8 mouse cellular contexts compared by ENCODE assay signal in the genomic region with DNA sequence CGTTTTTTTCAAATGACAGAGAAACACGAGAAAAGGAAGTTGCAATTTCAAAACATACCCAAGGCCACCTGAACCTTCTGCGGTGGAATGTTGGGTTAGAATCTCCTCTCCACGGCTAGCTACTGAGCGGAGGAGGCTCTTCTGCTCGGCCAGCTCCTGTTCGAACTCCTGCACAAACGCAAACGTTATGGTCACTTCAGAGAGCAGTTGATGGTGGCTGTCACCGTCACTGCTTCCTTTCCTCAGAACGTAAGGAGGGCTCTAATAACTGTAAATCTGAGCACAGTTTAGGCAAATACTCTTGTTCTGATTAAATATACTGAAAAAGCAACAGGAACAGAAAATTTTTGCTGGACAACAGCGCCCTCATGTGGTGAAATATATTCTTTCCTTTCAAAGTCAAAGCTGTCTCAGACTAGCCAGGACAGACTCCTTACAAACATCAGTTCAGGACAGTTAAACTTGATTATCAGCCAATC.
DNase-seq lines count a peak whose midpoint lies in the region; ATAC-seq and TF ChIP-seq lines count a peak whose summit lies in the region.

No protein-coding gene starts in this region.

- DNase-seq in cerebellum, adult 9-10 months, result peak; percentile 65
- peak; percentile 56 for DNase-seq in CD4-positive helper T cell, adult 2 months (ENCODE audit: low read depth, low spot score)
- peak; percentile 54 for DNase-seq in gastrocnemius, postnatal 10 days
- DNase-seq in kidney, postnatal 14 days, result peak; percentile 78
- DNase-seq in midbrain, embryonic 10.5 days (ENCODE audit: low spot score), result peak; percentile 33
- peak; percentile 78 for DNase-seq in splenic B cell, adult 2 months (ENCODE audit: low read depth, low spot score)

- WGBS in bone marrow, adult 2 months, result 39% methylated on average over 12 of the region's 12 CpGs
- 63% methylated on average over 12 of the region's 12 CpGs for WGBS in midbrain, embryonic 10.5 days

- H3K4me3 ChIP-seq in bone marrow, adult 2 months (replicated peaks; ENCODE audit: control insufficient read depth, low read depth, low read length), result no peak overlapping the region
- no peak overlapping the region for H3K4me3 ChIP-seq in midbrain, embryonic 10.5 days

- peak overlapping the region; percentile 60; the same call in 1 of the 2 replicates for H3K27ac ChIP-seq in bone marrow, adult 2 months (ENCODE audit: control insufficient read depth, insufficient read depth, low read depth, low read length, poor library complexity)
- H3K27ac ChIP-seq in midbrain, embryonic 10.5 days (replicated peaks), result no peak overlapping the region

- no peak for TF ChIP-seq POLR2A in bone marrow, adult 2 months (IDR thresholded peaks at IDR 0.05; ENCODE audit: borderline replicate concordance, control insufficient read depth, low read depth, low read length)

- H3K4me1 ChIP-seq in bone marrow, adult 2 months (ENCODE audit: control insufficient read depth, insufficient read depth, low read length), result no peaks in the 10 kb centered on the region; the same call in 1 of the 2 replicates
- H3K4me1 ChIP-seq in midbrain, embryonic 10.5 days, result no peaks in the 10 kb centered on the region

- H3K27me3 ChIP-seq in midbrain, embryonic 10.5 days (ENCODE audit: low read depth, poor library complexity, severe bottlenecking), result no peaks in the 10 kb centered on the region
- H3K27me3 ChIP-seq in splenic B cell, adult 2 months (ENCODE audit: control insufficient read depth, insufficient read depth, low read length, poor library complexity, severe bottlenecking), result no peaks in the 10 kb centered on the region

- no peak for ATAC-seq in cerebellum, adult (ENCODE audit: insufficient number of reproducible peaks, low FRiP score, low TSS enrichment)

- no peaks in the 10 kb centered on the region for H3K36me3 ChIP-seq in midbrain, embryonic 10.5 days
- H3K36me3 ChIP-seq in splenic B cell, adult 2 months (ENCODE audit: control insufficient read depth, insufficient read depth, low read length, poor library complexity, severe bottlenecking), result no peaks in the 10 kb centered on the region; the same call in 1 of the 2 replicates

- 0 out of 2 replicates have a peak, but pooled peaks have one; percentile 15 for TF ChIP-seq CTCF in bone marrow, adult 2 months (IDR thresholded peaks at IDR 0.05; ENCODE audit: control insufficient read depth, insufficient read depth, low read length)

- no peaks in the 10 kb centered on the region for H3K9me3 ChIP-seq in midbrain, embryonic 10.5 days (replicated peaks)
